Mouse (Mus musculus): ENCODE results near the gene Gm45021. TPM values are rescaled to one million over a fixed set of nuclear protein-coding genes. Genes with fewer than 3 reads are reported as not detected.

Gene Gm45021
- polyA plus RNA-seq, 1 experiment from 2014 or later = not detected

GRCm38 (mm10) chr6:48601271-48602079, 12.1 kb downstream of the Gm45021 start, which contains the start of gene Zfp775:
Zfp775 (plus strand) TSS chr6:48602063.
- Histone ChIP-seq H3K9ac (ENCODE audit: low read depth, low read length) (peak within 1 kb of the TSS; percentile 97), H3K4me1 (ENCODE audit: control insufficient read depth, insufficient read depth, low read length) (peaks cover 16% of the 10 kb centered on the region), H3K36me3 (ENCODE audit: control insufficient read depth, insufficient read depth, low read length) (peaks cover 31% of the 10 kb centered on the region), H3K27ac (ENCODE audit: low read length) (peak within 1 kb of the TSS; percentile 94), H3K4me2 (ENCODE audit: low read length) (peak within 1 kb of the TSS; percentile 81), H3K4me3 (ENCODE audit: low read depth, low read length) (peak within 1 kb of the TSS; percentile 80), H3K9me3 (replicated peaks; ENCODE audit: control insufficient read depth, low read length, poor library complexity, severe bottlenecking) (peaks cover 16% of the 10 kb centered on the region; the same call in 1 of the 2 replicates), H3K27me3 (ENCODE audit: control insufficient read depth, insufficient read depth, low read depth, low read length) (no peaks in the 10 kb centered on the region)
- 5% methylated on average over 42 of the region's 42 CpGs for WGBS
- ATAC-seq = peak; percentile 99

GRCm38 (mm10) chr6:48602080-48602741, 12.8 kb downstream of the Gm45021 start:
- Histone ChIP-seq H3K4me1 (ENCODE audit: control insufficient read depth, insufficient read depth, low read length) (peaks cover 16% of the 10 kb centered on the region), H3K27ac (ENCODE audit: low read length) (peak overlapping the region; percentile 94), H3K9ac (ENCODE audit: low read depth, low read length) (peak overlapping the region; percentile 97), H3K9me3 (replicated peaks; ENCODE audit: control insufficient read depth, low read length, poor library complexity, severe bottlenecking) (peaks cover 9% of the 10 kb centered on the region; the same call in 1 of the 2 replicates), H3K36me3 (ENCODE audit: control insufficient read depth, insufficient read depth, low read length) (peaks cover 24% of the 10 kb centered on the region), H3K4me2 (ENCODE audit: low read length) (peak overlapping the region; percentile 81), H3K27me3 (ENCODE audit: control insufficient read depth, insufficient read depth, low read depth, low read length) (no peaks in the 10 kb centered on the region), H3K4me3 (ENCODE audit: low read depth, low read length) (peak overlapping the region; percentile 80)
- peak; percentile 83 for ATAC-seq
- 2% methylated on average over 28 of the region's 28 CpGs for WGBS

GRCm38 (mm10) chr6:48608124-48608523, 18.7 kb downstream of the Gm45021 start:
- Histone ChIP-seq H3K27ac (ENCODE audit: low read length) (no peak overlapping the region), H3K9me3 (replicated peaks; ENCODE audit: control insufficient read depth, low read length, poor library complexity, severe bottlenecking) (no peaks in the 10 kb centered on the region), H3K4me3 (ENCODE audit: low read depth, low read length) (no peak overlapping the region), H3K9ac (ENCODE audit: low read depth, low read length) (no peak overlapping the region), H3K4me1 (ENCODE audit: control insufficient read depth, insufficient read depth, low read length) (peaks cover 3% of the 10 kb centered on the region), H3K4me2 (ENCODE audit: low read length) (no peak overlapping the region), H3K27me3 (ENCODE audit: control insufficient read depth, insufficient read depth, low read depth, low read length) (no peaks in the 10 kb centered on the region), H3K36me3 (ENCODE audit: control insufficient read depth, insufficient read depth, low read length) (no peaks in the 10 kb centered on the region; the same call in 1 of the 2 replicates)
- ATAC-seq = no peak
- 58% methylated on average over 2 of the region's 2 CpGs for WGBS

- Histone ChIP-seq H3K9me3 (replicated peaks; ENCODE audit: control insufficient read depth, low read length, poor library complexity, severe bottlenecking) (no peaks in the 10 kb centered on the region), H3K4me2 (ENCODE audit: low read length) (no peak overlapping the region), H3K27me3 (ENCODE audit: control insufficient read depth, insufficient read depth, low read depth, low read length) (no peaks in the 10 kb centered on the region), H3K9ac (ENCODE audit: low read depth, low read length) (no peak overlapping the region), H3K4me3 (ENCODE audit: low read depth, low read length) (no peak overlapping the region), H3K4me1 (ENCODE audit: control insufficient read depth, insufficient read depth, low read length) (no peaks in the 10 kb centered on the region; the same call in 1 of the 2 replicates), H3K27ac (ENCODE audit: low read length) (no peak overlapping the region), H3K36me3 (ENCODE audit: control insufficient read depth, insufficient read depth, low read length) (peaks cover 8% of the 10 kb centered on the region)
- peak; percentile 42; the same call in 1 of the 2 replicates for ATAC-seq
- WGBS = 59% methylated on average over 7 of the region's 7 CpGs
Measured at GRCm38 (mm10) chr6:48609512-48609911, 20.1 kb downstream of the Gm45021 start.

GRCm38 (mm10) chr6:48610657-48611056, 21.2 kb downstream of the Gm45021 start:
- H3K4me1 ChIP-seq (ENCODE audit: control insufficient read depth, insufficient read depth, low read length) = no peaks in the 10 kb centered on the region; the same call in 1 of the 2 replicates
- H3K9ac ChIP-seq (ENCODE audit: low read depth, low read length) = no peak overlapping the region
- peaks cover 8% of the 10 kb centered on the region for H3K36me3 ChIP-seq (ENCODE audit: control insufficient read depth, insufficient read depth, low read length)
- WGBS = 83% methylated on average over 3 of the region's 3 CpGs
- H3K4me2 ChIP-seq (ENCODE audit: low read length) = no peak overlapping the region
- no peaks in the 10 kb centered on the region for H3K9me3 ChIP-seq (replicated peaks; ENCODE audit: control insufficient read depth, low read length, poor library complexity, severe bottlenecking)
- no peak overlapping the region for H3K27ac ChIP-seq (ENCODE audit: low read length)
- ATAC-seq = no peak
- H3K27me3 ChIP-seq (ENCODE audit: control insufficient read depth, insufficient read depth, low read depth, low read length) = no peaks in the 10 kb centered on the region
- H3K4me3 ChIP-seq (ENCODE audit: low read depth, low read length) = no peak overlapping the region

GRCm38 (mm10) chr6:48613464-48613863, 24.1 kb downstream of the Gm45021 start:
- Histone ChIP-seq H3K27ac (ENCODE audit: low read length) (no peak overlapping the region), H3K4me2 (ENCODE audit: low read length) (no peak overlapping the region), H3K36me3 (ENCODE audit: control insufficient read depth, insufficient read depth, low read length) (peaks cover 8% of the 10 kb centered on the region), H3K4me1 (ENCODE audit: control insufficient read depth, insufficient read depth, low read length) (no peaks in the 10 kb centered on the region), H3K4me3 (ENCODE audit: low read depth, low read length) (no peak overlapping the region), H3K9me3 (replicated peaks; ENCODE audit: control insufficient read depth, low read length, poor library complexity, severe bottlenecking) (no peaks in the 10 kb centered on the region), H3K9ac (ENCODE audit: low read depth, low read length) (no peak overlapping the region), H3K27me3 (ENCODE audit: control insufficient read depth, insufficient read depth, low read depth, low read length) (no peaks in the 10 kb centered on the region)
- WGBS = 90% methylated on average over 4 of the region's 4 CpGs
- ATAC-seq = no peak

GRCm38 (mm10) chr6:48614756-48615155, 25.3 kb downstream of the Gm45021 start:
- ATAC-seq = no peak
- no peak overlapping the region for H3K9ac ChIP-seq (ENCODE audit: low read depth, low read length)
- H3K4me1 ChIP-seq (ENCODE audit: control insufficient read depth, insufficient read depth, low read length) = no peaks in the 10 kb centered on the region
- H3K36me3 ChIP-seq (ENCODE audit: control insufficient read depth, insufficient read depth, low read length) = peaks cover 16% of the 10 kb centered on the region
- no peaks in the 10 kb centered on the region for H3K9me3 ChIP-seq (replicated peaks; ENCODE audit: control insufficient read depth, low read length, poor library complexity, severe bottlenecking)
- no peaks in the 10 kb centered on the region for H3K27me3 ChIP-seq (ENCODE audit: control insufficient read depth, insufficient read depth, low read depth, low read length)
- no peak overlapping the region for H3K4me2 ChIP-seq (ENCODE audit: low read length)
- no peak overlapping the region for H3K27ac ChIP-seq (ENCODE audit: low read length)
- no peak overlapping the region for H3K4me3 ChIP-seq (ENCODE audit: low read depth, low read length)
- 96% methylated on average over 5 of the region's 5 CpGs for WGBS

GRCm38 (mm10) chr6:48620031-48620430, 30.6 kb downstream of the Gm45021 start:
- H3K9me3 ChIP-seq (replicated peaks; ENCODE audit: control insufficient read depth, low read length, poor library complexity, severe bottlenecking) = no peaks in the 10 kb centered on the region
- no peak overlapping the region for H3K4me2 ChIP-seq (ENCODE audit: low read length)
- H3K36me3 ChIP-seq (ENCODE audit: control insufficient read depth, insufficient read depth, low read length) = peaks cover 16% of the 10 kb centered on the region
- no peaks in the 10 kb centered on the region for H3K27me3 ChIP-seq (ENCODE audit: control insufficient read depth, insufficient read depth, low read depth, low read length)
- no peaks in the 10 kb centered on the region for H3K4me1 ChIP-seq (ENCODE audit: control insufficient read depth, insufficient read depth, low read length)
- ATAC-seq = no peak
- WGBS = 94% methylated on average over 30 of the region's 30 CpGs
- H3K27ac ChIP-seq (ENCODE audit: low read length) = no peak overlapping the region
- H3K9ac ChIP-seq (ENCODE audit: low read depth, low read length) = no peak overlapping the region
- H3K4me3 ChIP-seq (ENCODE audit: low read depth, low read length) = no peak overlapping the region
